Mouse (Mus musculus): Measurements from ENCODE around the gene Fem1a.

Fem1a gene

DNA sequence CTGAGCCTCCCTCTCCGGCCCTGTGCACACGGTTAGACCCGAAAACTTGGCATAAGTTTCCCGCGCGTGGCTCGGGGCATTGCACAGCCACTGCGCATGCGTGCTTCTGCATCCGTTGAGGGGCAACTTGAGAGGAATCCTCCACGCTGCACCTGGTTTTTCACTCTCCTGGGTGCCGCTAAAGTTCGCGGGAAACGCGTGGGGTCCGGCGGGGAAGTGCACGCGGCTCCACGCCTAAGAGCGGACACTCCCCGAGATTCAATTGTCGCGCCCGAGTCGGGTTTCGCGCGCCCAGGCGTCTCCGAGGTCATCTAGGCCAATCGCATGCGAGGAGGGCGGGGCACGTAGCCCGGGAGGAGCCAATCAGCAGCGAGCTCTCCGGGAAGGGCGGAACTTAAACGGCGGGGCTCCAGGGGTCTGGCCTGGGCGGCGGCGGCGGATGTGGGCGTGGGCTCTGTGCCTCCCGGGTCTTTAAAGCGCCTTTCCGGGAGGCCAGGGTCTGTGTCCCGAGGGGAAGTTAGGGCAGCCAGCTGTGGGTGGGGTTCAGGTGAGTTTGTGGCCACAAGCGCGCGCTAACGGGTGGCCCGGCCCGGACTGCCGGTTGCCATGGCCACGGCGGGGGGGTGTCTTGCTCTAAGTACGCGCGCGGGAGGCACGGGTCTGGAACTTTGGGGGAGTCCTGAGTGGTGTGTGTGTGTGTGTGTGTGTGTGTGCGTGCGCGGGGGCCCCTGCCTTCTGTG lies 47.4 kb downstream of the Fem1a start:
- peak; percentile 98 for DNase-seq (ENCODE audit: low spot score in 2 of 2)

DNA sequence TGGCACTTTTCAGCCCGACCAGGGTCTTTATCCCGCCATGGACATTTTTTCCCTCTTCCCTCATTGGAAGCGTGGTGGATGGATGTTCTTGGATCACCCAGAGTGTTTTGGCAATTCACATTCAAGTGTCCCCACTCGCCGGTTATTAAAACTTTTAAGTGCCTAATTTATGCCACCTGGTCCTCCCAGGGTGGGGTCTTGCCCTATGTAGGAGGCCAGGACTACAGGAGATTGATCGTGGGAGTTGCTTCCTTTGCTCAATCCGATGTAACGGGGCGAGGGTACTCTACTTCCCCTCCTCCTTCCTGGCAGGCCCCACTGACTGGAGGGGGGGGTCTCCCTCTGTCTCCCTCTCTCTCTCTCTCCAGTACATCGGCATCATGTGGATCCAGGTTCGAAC lies 48.1 kb downstream of the Fem1a start:
- no peak for DNase-seq (ENCODE audit: low spot score in 2 of 2)

DNA sequence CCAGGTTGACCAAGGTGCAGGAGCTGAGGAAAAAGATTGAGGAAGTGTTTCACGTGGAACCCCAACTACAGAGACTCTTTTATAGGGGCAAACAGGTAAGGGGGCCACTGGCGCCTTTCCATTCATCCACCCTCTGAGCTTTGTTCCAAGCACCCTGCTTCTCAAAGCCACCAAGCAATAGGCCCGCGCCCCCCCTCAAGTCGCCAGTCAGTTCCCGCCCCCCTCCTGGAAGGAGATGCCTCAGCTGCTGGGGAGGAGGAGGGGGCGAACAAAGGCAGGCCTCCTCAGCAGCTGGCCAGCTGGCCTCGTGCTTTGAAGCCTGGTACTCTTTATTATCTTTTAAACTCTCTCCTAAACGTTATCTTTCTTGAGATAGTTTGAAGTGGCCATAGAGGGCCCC lies 48.5 kb downstream of the Fem1a start:
- no peak for DNase-seq (ENCODE audit: low spot score in 2 of 2)

DNA sequence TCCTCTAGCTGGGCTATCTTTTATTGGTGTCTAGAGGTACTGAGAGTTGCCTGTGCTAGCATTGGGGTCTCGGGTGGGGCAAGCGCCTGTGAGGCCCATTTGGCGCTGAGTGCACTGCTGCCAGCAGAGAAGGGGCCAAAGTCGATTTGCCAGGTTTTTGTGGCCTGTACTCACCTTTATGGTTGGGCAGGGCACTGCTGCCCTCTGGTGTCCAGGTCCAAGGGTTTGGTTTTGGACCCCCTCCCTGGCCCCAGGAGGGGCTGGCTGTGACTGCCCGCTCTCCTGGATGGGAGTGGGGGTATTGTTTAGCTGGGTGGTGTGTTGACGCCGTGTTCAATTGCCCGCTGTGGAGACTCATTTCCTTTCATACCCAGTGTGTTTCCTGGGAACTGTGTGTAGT lies 49.2 kb downstream of the Fem1a start:
- DNase-seq (ENCODE audit: low spot score in 2 of 2) = no peak

DNA sequence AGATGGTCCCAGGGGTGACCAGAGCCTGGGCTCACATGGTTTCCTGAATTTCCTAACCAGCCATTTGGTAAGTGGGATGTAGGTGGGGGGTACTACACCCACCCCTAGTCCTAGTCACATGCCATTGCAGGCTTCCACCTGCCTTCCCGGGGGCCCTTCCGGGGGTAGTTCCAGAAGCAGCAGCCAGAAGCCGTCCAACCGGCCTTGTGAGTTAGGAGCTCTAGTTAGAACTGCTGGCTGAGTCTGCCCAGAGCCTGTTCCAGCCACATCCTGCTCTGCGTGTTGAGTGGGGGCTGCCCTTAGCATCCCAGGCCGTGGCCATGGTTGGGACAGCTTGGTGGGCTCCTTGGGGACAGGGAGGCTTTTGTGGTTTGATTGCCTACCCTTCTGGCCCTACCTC lies 51.5 kb downstream of the Fem1a start:
- no peak for DNase-seq (ENCODE audit: low spot score in 2 of 2)

DNA sequence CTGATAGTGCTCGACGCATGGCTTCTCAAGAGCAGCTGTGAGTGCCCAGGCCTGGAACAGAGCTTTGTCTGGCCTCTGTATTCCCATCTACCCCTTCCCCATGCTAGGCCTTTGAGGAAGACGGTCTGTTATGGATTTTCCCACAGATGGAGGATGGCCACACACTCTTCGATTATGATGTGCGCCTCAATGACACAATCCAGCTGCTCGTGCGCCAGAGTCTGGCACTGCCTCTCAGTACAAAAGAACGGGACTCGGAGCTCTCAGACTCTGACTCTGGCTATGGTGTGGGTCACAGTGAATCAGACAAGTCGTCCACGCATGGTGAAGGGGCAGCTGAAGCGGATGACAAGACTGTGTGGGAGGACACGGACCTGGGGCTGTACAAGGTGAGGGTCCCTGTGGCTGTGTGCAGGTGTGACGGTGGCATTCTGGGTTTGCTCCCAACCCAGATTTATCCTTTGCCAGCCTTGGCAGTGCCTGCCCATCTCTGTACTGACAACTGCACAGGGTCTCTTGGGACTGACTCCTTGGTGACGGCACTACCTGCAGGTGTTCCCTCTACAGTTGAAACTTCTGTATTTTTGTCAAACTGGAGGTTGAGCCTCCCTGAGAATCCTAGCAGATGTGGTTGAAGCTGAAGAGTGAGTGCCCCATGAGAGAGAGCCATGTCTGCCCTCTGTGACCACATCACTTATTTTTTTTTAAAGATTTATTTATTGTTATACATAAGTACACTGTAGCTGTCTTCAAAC lies 52.8 kb downstream of the Fem1a start:
- DNase-seq (ENCODE audit: low spot score in 2 of 2) = no peak
